Mouse (Mus musculus) hindbrain, embryonic 15.5 days (tissue): Measurements from ENCODE around the gene Ap2m1. TPM values are rescaled to one million over a fixed set of nuclear protein-coding genes. Genes with fewer than 3 reads are reported as not detected.
A peak's percentile ranks its signal among the peaks of the same experiment; 100 is the strongest.

Source experiments
- ATAC-seq: fragments of 200-750 bp; cut with Nextera tagmentation; 2 replicates; pipeline ENCODE4 v1.8.0; 2017; ENCODE audit warnings: low read depth, moderate number of reproducible peaks, moderate TSS enrichment; ENCODE audit not compliant: low FRiP score
- H3K27ac ChIP-seq: fragments of 300-500 bp; sonication (generic); replicated peaks from 2 replicates; pipeline ENCODE4 v1.5.1; 2015; ENCODE audit warnings: mild to moderate bottlenecking, inconsistent platforms
- H3K27me3 ChIP-seq: fragments of 300-500 bp; sonication (generic); 2 replicates; pipeline ENCODE4 v1.6.1; 2015; ENCODE audit warnings: control low read depth, inconsistent platforms
- H3K36me3 ChIP-seq: fragments of 300-500 bp; sonication (generic); 2 replicates; pipeline ENCODE4 v1.6.1; 2015; ENCODE audit warnings: control low read depth, inconsistent platforms
- H3K4me1 ChIP-seq: fragments of 300-500 bp; sonication (generic); replicated peaks from 2 replicates; pipeline ENCODE4 v1.6.1; 2015; ENCODE audit warnings: control low read depth, inconsistent platforms
- H3K4me2 ChIP-seq: fragments of 300-500 bp; sonication (generic); 2 replicates; pipeline ENCODE4 v1.6.1; 2015; ENCODE audit warnings: moderate library complexity, mild to moderate bottlenecking, inconsistent platforms
- H3K4me3 ChIP-seq: fragments of 300-500 bp; sonication (generic); 2 replicates; pipeline ENCODE4 v1.5.1; 2015; ENCODE audit warnings: mild to moderate bottlenecking, inconsistent platforms
- H3K9ac ChIP-seq: fragments of 300-500 bp; sonication (generic); 2 replicates; pipeline ENCODE4 v1.6.1; 2015; ENCODE audit warnings: inconsistent platforms
- H3K9me3 ChIP-seq: fragments of 300-500 bp; sonication (generic); 2 replicates; pipeline ENCODE4 v1.6.1; 2016; ENCODE audit warnings: control low read depth, inconsistent platforms
- WGBS: fragments of 180-500 bp; shearing (Covaris S2); methylation state at CpG from one replicate; pipeline ENCODE4 v1.1.7; 2015; 5-methylcytosine and 5-hydroxymethylcytosine counted together
- polyA plus RNA-seq: library from polyadenylated mRNA; unstranded; fragments of >200 nt; fragmentation: Nextera tagmentation; extraction: Ambion mirVana; gene quantifications from 2 replicates; pipeline ENCODE4 v1.2.1, GENCODE M21; 2015

Ap2m1 gene
- polyA plus RNA-seq, 1 experiment from 2014 or later: 1,212 TPM

DNA sequence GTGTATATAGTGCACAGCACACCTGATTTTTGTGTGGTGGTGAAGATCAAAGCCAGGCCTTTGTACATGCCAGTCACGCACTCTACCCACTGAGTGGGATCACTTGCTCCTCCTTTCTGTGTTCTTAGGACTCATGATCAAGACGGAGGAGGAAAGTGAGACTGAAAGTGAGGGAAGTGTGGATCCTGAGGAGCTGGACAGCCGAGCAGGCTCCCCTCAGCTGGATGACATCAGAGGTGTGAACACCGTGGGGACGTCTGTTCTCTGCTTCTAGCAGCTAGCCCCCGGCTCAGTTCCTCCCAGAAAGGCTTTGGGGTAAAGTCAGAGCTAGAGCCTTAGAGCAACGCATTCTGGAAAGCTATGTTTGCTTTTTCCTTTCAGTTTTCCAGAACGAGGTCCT lies 29.3 kb upstream of the Ap2m1 start:
- Histone ChIP-seq H3K9me3 (no peaks in the 10 kb centered on the region), H3K27me3 (no peaks in the 10 kb centered on the region), H3K4me3 (no peak overlapping the region), H3K27ac (no peak overlapping the region), H3K36me3 (peaks cover 97% of the 10 kb centered on the region), H3K4me2 (no peak overlapping the region), H3K4me1 (no peaks in the 10 kb centered on the region), H3K9ac (no peak overlapping the region)
- 91% methylated on average over 8 of the region's 8 CpGs for WGBS
- no peak for ATAC-seq

DNA sequence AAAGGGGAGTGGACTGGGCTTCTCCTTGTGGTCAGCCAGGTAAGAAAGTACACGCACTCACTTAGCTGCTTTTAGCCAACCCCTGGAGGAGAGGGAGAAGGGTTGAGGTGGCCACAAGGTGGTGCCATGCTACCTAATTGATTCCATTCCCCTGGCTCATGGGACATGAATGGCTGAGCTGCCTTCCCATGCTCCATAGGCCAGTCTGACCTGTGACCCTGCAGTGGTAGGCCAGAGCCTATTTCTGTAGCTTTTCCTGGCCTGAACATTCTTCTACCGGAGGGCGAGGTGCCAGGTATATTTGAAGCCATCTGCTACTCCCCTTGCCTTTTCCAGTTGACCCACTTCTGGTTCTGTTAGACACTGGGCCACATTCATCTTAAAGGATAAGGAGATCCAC lies 25.9 kb upstream of the Ap2m1 start:
- 91% methylated on average over 3 of the region's 3 CpGs for WGBS
- ATAC-seq: no peak

DNA sequence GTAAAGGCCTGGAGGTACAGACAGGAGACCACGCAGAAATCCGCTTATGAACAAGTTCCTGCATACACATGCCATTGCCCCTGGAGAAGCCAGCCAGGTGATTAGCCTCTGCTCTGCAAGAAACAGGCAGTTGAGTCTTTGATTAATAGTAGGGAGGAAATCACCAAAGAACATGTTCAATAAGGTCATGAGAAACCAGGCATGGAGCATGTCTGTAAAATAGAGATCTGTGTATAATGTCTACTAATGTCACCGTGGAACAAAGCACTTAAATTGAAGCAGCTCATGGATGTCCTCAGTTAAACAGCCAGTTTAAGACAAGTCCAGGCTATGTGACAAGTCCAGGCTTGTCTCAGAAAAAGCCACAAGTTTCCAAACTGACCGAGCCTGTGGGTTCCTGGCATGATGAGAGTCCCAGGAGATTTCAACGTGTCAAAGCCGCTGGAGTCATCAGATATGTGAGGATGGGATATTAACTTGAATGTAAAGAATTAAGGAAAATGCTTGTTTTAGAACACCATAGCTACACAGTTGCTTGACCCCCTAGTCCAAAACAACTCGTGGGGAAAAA lies 23.9 kb upstream of the Ap2m1 start:
- peaks cover 52% of the 10 kb centered on the region for H3K36me3 ChIP-seq

More for the DNA sequence above, 25.9 kb upstream of the Ap2m1 start:
- H3K36me3 ChIP-seq: peaks cover 71% of the 10 kb centered on the region
- no peaks in the 10 kb centered on the region for H3K9me3 ChIP-seq
- H3K4me3 ChIP-seq: no peak overlapping the region
- H3K27ac ChIP-seq: no peak overlapping the region
- no peaks in the 10 kb centered on the region for H3K4me1 ChIP-seq
- no peak overlapping the region for H3K4me2 ChIP-seq
- H3K9ac ChIP-seq: no peak overlapping the region
- no peaks in the 10 kb centered on the region for H3K27me3 ChIP-seq

DNA sequence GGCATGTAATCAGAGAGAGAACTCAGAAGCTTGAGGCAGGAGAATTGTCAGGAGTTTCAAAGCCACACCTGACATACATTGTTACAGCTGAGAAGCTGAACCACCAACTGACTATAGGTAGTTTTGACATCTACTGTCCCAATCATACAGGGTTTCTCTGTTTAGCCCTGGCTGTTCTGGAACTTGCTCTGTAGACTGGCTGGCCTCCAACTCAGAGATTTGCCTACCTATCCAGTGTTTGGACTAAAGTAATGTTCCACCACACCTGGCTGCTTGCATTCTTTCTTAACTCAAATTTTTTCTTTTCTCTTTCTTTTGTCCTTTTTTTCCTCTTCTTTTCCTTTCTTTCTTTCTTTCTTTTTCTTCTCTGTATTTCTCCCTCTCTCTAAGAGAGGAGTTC lies 19.2 kb upstream of the Ap2m1 start:
- Histone ChIP-seq H3K27me3 (no peaks in the 10 kb centered on the region), H3K4me2 (peak overlapping the region; percentile 71), H3K4me1 (peaks cover 35% of the 10 kb centered on the region), H3K9ac (peak overlapping the region; percentile 97), H3K27ac (peak overlapping the region; percentile 94), H3K4me3 (peak overlapping the region; percentile 95), H3K9me3 (no peaks in the 10 kb centered on the region), H3K36me3 (peaks cover 7% of the 10 kb centered on the region)
- ATAC-seq: no peak

More for the DNA sequence above, 23.9 kb upstream of the Ap2m1 start:
- Histone ChIP-seq H3K27ac (no peak overlapping the region), H3K9ac (no peak overlapping the region), H3K4me2 (no peak overlapping the region), H3K9me3 (no peaks in the 10 kb centered on the region), H3K4me1 (peaks cover 6% of the 10 kb centered on the region), H3K27me3 (no peaks in the 10 kb centered on the region), H3K4me3 (no peak overlapping the region)
- WGBS: 92% methylated on average over 7 of the region's 7 CpGs
- no peak for ATAC-seq

DNA sequence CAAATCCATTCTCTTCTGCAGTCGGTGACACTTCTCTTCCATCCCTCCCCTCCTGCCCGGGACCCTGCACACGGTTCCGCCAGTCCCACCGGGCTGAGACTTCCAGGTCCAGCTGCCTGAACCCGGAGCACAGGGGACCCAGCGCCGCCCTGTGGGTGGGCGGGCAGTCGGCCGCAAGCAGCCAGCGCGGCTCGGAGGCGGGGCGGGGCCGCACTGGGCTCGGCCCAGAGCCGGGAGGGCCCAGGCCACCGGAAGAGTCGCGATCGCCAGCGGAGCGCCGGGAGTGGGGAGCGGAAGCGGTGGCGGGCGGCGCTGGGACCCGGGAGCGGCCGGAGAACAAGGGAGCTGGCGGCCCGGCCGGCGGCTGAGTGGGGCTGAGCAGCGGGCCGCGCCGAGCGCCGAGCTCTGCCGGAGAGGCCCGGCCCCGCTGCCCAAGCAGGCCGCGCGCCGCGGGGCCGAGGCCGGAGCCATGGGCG lies 18.5 kb upstream of the Ap2m1 start, which contains the start of gene Dvl3:
TSS of gene Dvl3 (plus strand) at position 257 of the 476 bp plus-strand sequence.
- Histone ChIP-seq H3K36me3 (0 out of 2 replicates have a peak, but pooled peaks cover 3% of the 10 kb centered on the region), H3K9ac (peak within 1 kb of the TSS; percentile 97), H3K4me2 (peak within 1 kb of the TSS; percentile 71), H3K27ac (peak within 1 kb of the TSS; percentile 94), H3K4me1 (peaks cover 35% of the 10 kb centered on the region), H3K9me3 (no peaks in the 10 kb centered on the region), H3K4me3 (peak within 1 kb of the TSS; percentile 95), H3K27me3 (no peaks in the 10 kb centered on the region)
- ATAC-seq: peak; percentile 95
- WGBS: 0% methylated on average over 55 of the region's 55 CpGs

DNA sequence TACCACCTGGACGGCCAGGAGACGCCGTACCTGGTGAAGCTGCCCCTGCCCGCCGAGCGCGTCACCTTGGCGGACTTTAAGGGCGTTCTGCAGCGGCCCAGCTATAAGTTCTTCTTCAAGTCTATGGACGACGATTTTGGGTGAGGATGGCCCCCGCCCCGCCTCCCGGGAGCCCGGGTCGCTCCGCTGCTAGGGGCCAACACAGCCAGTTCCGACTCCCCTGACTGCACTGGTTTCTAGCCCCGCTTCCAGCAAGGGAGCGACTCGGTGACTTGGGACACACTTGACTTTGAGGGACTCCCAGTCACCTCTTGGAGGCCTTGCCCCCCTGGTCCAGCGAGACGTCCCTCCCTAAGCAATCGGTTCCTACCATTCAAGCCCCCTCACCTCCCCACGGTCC lies 18.1 kb upstream of the Ap2m1 start:
- Histone ChIP-seq H3K27ac (peak overlapping the region; percentile 94), H3K4me1 (peaks cover 35% of the 10 kb centered on the region), H3K4me3 (peak overlapping the region; percentile 95), H3K4me2 (peak overlapping the region; percentile 71), H3K9me3 (no peaks in the 10 kb centered on the region), H3K36me3 (0 out of 2 replicates have a peak, but pooled peaks cover 4% of the 10 kb centered on the region), H3K27me3 (no peaks in the 10 kb centered on the region), H3K9ac (peak overlapping the region; percentile 97)
- WGBS: under 1% methylated on average over 26 of the region's 26 CpGs
- no peak; the same call in 1 of the 2 replicates for ATAC-seq

DNA sequence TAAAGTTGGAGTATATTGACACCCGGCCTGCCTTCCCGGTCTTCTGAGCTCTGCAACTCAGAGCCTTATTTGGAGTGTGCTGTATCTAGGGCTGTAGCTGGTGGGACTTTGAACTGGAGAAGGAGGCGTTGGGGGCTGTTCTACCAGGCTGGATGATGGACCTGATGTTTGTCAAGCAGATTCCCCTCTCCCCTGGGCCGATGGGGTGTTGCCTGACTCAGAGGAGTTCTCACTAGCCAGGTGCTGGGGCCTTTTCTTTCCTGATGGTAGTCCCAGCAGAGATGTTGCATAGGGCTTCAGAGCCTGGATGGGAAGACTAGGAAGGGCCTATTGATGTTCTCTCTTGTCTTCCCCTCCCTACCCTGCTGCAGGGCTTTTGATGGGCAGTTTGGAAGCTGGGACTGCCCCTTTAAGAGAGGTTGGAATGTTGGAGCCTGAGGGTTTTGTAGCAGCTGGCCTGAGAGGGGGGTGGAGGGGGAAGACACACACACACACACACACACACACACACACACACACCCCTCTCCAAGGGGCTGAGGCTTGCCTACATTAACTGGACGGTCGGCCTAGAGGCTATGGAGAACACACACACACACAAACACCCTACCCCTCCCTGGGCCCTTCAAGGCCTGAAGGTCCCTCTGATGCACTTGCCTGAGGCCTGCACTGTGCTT lies 17.4 kb upstream of the Ap2m1 start:
- Histone ChIP-seq H3K36me3 (0 out of 2 replicates have a peak, but pooled peaks cover 4% of the 10 kb centered on the region), H3K9me3 (no peaks in the 10 kb centered on the region), H3K27me3 (no peaks in the 10 kb centered on the region), H3K9ac (peak overlapping the region; percentile 97), H3K4me1 (peaks cover 35% of the 10 kb centered on the region), H3K4me2 (peak overlapping the region; percentile 71), H3K4me3 (peak overlapping the region; percentile 95), H3K27ac (peak overlapping the region; percentile 94)
- ATAC-seq: peak; percentile 28
- 3% methylated on average over 6 of the region's 6 CpGs for WGBS

DNA sequence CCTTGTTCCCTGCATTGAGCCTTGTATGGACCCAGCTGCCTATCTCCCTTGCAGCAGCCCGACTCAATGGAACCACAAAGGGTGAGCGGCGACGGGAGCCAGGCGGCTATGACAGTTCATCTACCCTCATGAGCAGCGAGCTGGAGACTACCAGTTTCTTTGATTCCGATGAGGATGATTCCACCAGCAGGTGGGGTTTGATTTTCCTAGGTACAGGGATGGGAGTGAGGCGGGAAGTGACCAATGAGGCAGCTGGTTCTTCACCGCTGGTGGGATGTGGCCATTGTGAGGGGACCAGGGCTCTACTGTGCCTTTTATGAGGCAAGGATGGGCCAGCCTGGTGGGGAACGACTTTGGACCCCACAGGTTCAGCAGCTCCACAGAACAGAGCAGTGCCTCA lies 11.4 kb upstream of the Ap2m1 start:
- WGBS: 84% methylated on average over 10 of the region's 10 CpGs
- peaks cover 16% of the 10 kb centered on the region for H3K4me1 ChIP-seq
- no peak overlapping the region for H3K27ac ChIP-seq
- H3K4me2 ChIP-seq: no peak overlapping the region
- H3K36me3 ChIP-seq: peaks cover 61% of the 10 kb centered on the region
- H3K27me3 ChIP-seq: no peaks in the 10 kb centered on the region
- H3K9ac ChIP-seq: no peak overlapping the region
- ATAC-seq: no peak
- H3K4me3 ChIP-seq: no peak overlapping the region
- no peaks in the 10 kb centered on the region for H3K9me3 ChIP-seq

DNA sequence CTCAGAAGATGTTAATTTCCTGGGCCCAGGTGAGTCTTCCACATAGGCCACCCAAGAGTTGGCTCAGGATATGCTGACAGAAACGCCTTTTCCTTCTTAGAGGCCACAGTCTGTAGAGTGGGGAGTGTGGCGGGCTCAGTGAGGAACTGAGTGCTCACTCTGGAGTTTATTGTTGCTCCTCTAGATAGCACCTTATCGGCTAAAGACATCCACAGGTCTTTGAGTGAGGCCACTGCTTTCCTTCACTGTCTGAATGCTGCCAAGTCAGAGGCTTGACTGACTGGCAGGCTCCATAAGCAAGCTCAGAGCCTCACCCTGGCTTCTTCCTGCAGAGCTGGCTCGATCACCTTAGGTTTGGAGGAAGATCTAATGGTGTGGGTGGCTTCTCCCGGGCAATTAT lies 6.5 kb upstream of the Ap2m1 start:
- no peak overlapping the region for H3K9ac ChIP-seq

DNA sequence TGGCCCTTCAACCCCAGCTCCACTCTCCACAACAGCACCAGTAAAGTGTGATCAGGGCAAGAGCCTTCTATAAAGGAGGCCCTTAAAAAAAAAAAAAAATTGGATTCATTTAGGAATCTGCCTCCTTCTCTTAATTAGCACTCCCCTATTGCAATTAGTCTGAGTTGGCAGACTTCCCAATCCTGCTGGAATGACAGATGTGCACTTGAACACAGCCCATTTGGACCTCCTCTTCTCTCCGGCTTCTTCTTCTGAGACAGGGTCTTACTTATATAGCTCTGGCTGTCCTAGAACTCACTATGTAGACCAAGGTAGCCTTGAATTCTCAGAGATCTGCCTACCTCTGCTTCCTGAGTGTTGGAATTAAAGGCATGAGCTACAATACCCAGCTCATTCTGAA lies 5.9 kb upstream of the Ap2m1 start:
- Histone ChIP-seq H3K4me2 (no peak overlapping the region), H3K4me3 (no peak overlapping the region), H3K9me3 (no peaks in the 10 kb centered on the region), H3K4me1 (no peaks in the 10 kb centered on the region), H3K27ac (no peak overlapping the region), H3K27me3 (no peaks in the 10 kb centered on the region), H3K9ac (no peak overlapping the region), H3K36me3 (peaks cover 86% of the 10 kb centered on the region)
- WGBS: 58% methylated on average over 1 of the region's 1 CpGs
- no peak for ATAC-seq

More for the DNA sequence above, 6.5 kb upstream of the Ap2m1 start:
- H3K27me3 ChIP-seq: no peaks in the 10 kb centered on the region
- H3K36me3 ChIP-seq: peaks cover 92% of the 10 kb centered on the region
- H3K4me2 ChIP-seq: no peak overlapping the region
- 87% methylated on average over 5 of the region's 5 CpGs for WGBS
- H3K27ac ChIP-seq: no peak overlapping the region
- H3K4me3 ChIP-seq: no peak overlapping the region
- no peaks in the 10 kb centered on the region for H3K4me1 ChIP-seq
- no peaks in the 10 kb centered on the region for H3K9me3 ChIP-seq
- no peak for ATAC-seq

DNA sequence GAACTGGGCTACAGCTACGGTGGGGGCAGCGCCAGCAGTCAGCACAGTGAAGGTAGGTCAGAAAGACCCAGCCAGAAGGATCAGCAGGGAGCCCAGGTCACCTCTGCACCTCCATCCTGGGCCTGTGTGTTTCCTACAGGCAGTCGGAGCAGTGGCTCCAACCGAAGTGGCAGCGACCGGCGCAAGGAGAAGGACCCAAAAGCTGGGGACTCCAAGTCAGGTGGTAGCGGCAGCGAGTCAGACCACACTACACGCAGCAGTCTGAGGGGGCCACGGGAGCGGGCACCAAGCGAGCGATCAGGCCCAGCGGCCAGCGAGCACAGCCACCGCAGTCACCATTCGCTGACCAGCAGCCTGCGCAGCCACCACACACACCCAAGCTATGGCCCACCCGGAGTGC lies 4.3 kb upstream of the Ap2m1 start:
- WGBS: 95% methylated on average over 20 of the region's 20 CpGs
- Histone ChIP-seq H3K27me3 (no peaks in the 10 kb centered on the region), H3K9ac (no peak overlapping the region), H3K4me3 (no peak overlapping the region), H3K4me2 (no peak overlapping the region), H3K9me3 (no peaks in the 10 kb centered on the region), H3K27ac (no peak overlapping the region), H3K36me3 (peaks cover 73% of the 10 kb centered on the region), H3K4me1 (peaks cover under 1% of the 10 kb centered on the region; the same call in 1 of the 2 replicates)
- ATAC-seq: no peak

DNA sequence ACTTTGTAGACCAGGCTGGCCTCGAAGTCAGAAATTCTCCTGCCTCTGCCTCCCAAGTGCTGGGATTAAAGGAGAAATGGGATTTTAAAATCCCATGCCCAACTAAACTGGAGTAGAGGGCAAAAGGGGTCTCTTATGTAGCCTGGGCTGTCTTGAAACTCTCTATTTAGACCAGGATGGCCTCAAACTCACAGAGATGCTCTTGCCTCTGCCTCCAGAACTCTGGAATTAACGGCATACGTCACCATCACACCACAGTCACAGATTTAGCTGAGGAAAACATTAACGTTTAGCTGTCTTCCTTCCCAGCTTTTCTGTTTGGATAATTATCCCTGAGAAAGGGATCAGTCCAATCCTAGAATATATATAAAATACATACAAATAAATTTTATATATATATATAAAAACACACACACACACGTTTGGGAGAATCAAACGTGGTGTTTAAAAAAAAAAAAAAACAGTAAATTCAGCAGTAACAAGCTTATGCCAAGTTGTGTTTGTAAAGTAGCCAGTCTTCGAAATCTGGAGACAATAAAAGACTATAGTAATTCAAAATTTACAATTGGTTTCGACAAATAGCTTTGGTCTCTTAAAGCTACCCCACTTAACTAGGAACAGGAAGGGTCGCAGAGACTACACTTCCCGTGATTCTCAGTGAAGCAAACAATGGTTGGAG lies 522 bp upstream of the Ap2m1 start:
- no peaks in the 10 kb centered on the region for H3K27me3 ChIP-seq
- H3K27ac ChIP-seq: no peak overlapping the region
- no peak overlapping the region for H3K4me3 ChIP-seq
- peaks cover 28% of the 10 kb centered on the region for H3K4me1 ChIP-seq
- H3K4me2 ChIP-seq: peak overlapping the region; percentile 35
- no peak overlapping the region for H3K9ac ChIP-seq
- H3K9me3 ChIP-seq: no peaks in the 10 kb centered on the region
- H3K36me3 ChIP-seq: peaks cover 54% of the 10 kb centered on the region
- ATAC-seq: no peak
- WGBS: 49% methylated on average over 10 of the region's 10 CpGs
